Mouse (Mus musculus) thymus, adult 2 months (tissue): ENCODE measurements around the gene Rab11fip4.

ENCODE experiments used
- CTCF ChIP-seq: fragments of 200-500 bp; IDR thresholded peaks from 2 replicates; pipeline ENCODE4 v1.5.1; 2012; ENCODE audit warnings: mild to moderate bottlenecking, control low read depth, low read length, moderate library complexity, borderline replicate concordance; ENCODE audit not compliant: control insufficient read depth, poor library complexity, insufficient read depth; ENCODE audit errors: extremely low read depth
- POLR2A ChIP-seq: fragments of 200-500 bp; IDR thresholded peaks from 2 replicates; pipeline ENCODE4 v1.6.1; 2012; ENCODE audit warnings: mild to moderate bottlenecking, low read length, control low read depth, moderate library complexity; ENCODE audit not compliant: control insufficient read depth, poor library complexity, insufficient read depth; ENCODE audit errors: extremely low read depth

- TF ChIP-seq POLR2A (no peak), CTCF (no peak)
Measured at GRCm38 (mm10) chr11:79738725-79739558, 147.9 kb downstream of the Rab11fip4 start.
